Mouse (Mus musculus): Measurements from ENCODE around the gene Arl16.
"Not testable (repeated sequence)": the region's sequence is repeated elsewhere in the genome, so short reads cannot be mapped to it uniquely, and the experiment has no call there.

Gene Arl16

DNA sequence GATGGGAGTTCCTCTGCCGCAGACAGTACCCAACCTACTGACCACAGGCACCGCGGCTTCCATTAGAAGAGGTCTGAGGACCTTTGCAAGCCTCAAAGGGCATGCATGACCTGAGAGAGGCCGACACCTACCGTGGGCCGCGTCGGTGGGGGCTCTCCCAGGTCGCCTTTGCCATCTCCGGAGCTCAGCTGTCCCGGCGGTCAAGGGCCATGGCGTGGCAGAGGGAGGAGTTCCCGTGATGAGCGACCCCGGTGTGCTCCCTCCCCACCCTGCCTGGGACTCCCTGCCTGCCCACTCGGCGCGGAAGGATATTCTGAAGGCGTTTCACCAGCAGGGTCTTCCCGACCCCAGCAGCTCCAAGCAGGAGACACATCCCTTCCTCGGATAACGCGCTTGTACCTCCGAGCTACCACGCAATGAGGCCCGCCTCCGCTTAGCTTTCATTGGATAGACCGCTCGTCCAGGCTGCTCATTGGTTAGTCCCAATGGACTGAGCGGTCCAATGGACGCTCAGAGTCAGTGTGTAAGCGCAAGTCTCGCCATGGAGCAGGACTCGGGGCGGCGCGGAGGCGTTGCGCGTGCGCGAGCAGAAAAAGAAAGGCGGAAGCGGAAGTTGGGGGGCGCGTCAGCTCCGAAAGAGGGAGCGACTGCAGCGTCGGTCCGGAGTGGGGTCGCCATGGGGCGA lies at the start of gene Arl16:
TSS of gene Arl16 (minus strand) at position 557 of the 685 bp plus-strand sequence.
- peak; percentile 96 for DNase-seq

DNA sequence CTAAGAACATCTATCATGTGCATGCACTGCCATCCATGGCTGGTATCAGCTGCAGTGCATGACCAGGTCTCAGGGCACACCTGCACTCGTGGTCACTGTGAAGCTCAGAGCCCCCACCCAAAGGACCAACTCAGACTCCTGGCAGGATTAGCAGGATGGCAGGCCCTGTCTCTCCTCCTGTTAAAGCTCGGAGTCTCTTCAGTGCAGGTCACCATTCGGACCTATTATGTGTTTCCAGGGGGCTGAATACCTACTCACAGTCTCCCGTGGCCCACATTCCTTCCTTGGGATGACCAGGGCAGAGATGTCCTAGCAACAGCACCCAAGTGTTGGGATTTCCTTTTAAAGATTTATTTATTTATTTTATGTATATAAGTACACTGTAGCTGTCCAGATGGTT lies 49.7 kb upstream of the Arl16 start:
- no peak for DNase-seq

DNA sequence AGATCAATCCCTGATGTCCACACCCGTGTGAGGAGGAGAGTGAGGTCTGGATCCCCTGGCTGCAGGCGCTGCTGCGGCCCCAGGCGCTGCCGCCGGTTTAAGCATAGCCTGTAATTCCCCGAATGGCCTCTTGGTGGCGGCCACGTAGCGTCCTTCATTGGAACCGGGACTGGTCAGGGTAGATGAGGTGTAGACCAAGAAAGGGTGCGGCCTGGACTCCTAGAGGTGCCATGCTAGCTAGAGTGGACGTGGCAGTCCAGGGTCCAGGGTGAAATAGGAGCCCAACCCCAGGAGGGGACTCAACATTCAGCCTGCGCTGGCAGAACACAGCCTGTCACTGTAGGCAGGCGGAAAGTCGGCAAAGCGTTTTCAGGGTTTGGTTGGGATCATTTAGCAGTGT lies 48.2 kb upstream of the Arl16 start:
- DNase-seq, result peak; percentile 93

DNA sequence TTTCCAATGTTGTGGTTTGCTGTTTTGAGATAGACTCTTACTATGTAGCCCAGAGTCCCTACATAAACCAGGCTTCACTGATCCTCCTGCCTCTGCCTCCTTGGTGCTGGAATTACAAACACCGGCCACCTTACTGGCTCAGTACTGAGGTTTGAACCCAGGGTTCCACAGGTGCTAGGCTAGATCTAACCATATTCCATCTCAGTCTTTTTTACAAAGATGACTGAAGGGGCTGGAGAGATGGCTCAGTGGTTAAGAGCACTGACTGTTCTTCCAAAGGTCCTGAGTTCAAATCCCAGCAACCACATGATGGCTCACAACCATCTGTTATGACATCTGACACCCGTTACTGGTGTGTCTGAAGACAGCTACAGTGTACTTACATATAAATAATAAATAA lies 46.9 kb upstream of the Arl16 start:
- not testable (repeated sequence) for DNase-seq

DNA sequence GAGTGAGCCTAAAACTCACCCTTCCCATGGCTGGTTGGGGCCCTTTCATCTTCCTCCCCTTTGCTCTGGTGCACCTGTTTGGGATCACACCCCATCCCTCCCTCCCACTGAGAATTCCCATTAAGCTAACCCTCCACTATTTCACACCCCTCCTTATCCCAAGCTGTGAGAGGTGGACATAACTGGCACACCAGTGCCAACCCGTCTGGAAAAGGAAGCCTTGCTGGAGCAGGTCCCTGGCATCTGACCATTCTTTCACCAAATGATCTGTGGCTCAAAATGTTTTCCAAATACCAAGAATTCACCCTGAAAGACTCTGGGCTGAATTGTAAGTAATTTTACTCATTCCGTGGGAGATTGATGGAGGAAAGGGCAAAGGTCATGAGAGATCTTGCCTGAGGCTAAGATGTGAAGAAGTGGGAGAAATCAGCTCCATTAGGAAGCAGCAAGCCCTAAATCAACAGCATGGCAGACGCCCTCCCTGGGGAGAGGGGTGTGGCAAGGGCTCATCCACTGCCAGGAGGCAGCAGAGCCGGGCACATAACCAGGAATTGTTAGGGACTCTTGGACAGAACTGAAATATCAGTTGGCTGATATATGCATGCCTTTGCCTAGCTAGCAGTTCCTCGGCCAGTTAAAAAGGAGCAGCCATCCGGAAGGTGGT lies 45.5 kb upstream of the Arl16 start:
- no peak for DNase-seq

DNA sequence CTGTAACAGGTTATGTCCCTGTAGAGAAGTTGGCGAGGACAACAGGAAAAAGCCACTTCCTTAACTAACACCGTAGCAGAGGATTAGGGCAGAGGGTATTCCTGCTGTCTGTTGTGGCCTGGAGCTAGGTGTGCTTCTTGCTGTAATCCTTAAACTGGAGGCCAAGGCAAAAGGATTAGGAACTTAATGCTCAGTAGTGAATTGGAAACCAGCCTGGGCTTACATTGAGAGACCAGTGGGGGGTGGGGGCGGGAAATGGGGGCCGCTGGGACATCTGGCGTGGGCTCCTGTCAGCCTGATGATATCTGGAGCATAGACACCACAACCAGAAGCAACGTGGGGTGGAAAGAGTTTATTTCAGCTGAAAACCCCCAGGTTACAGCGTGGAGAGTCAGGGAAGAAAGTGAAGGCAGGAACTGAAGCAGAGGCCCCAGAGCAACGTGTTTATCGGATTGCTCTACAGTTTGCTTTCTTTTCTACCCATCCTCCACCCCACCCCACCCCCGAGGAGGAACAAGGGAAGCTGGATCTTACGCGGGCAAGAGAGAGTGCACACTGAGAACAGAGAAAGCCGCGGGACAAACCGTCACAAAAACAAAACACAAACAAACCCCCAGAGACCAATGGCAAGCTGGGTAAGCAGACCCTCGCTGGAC lies 43.1 kb upstream of the Arl16 start:
- no peak for DNase-seq

DNA sequence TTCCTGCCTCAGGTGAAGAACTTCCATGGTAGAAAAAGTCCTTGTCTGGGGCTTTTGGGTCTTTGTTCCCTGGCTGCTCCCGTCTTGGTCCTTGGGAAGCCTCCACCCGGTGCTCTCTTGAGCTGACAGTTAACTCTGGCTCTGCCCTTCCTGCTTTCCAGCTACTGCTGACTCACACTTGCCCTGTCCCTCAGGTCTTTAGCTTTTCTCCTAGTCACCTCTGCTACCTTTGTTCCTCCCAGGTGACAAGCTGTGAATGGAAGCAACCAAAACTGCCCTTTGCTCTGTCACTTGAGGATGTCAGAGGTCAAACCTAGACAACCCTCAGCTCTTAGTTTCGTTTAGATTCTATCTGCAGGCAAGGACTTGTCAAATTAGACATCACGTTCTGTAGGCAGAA lies 42.5 kb upstream of the Arl16 start:
- no peak for DNase-seq

DNA sequence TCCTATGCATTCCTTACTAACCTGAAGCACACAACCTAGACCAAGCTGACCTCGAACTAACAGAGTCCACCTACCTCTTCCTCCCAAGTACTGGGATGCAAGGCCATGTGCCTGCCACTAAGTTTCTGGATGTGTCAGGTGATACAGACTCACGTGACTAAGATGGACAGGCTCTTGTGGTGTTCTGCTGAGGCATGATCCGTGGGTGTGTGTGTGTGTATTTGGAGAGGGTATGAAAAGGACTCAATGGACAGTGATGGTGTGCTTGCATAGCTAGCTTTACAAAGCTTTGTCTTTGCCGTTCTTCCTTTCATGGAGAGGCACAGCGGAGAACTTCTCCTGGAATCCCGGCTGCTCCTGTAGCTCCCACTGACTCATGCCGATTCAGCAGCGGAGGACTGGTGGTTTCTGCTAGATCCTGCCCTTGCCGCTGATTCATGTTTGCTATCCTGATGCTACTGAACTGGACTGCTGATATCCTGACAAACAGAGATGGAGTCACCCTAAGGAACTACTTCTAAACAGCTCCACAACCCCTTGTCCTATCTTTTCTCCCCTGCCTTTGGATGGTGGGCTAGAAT lies 41.0 kb upstream of the Arl16 start:
- DNase-seq, result no peak

DNA sequence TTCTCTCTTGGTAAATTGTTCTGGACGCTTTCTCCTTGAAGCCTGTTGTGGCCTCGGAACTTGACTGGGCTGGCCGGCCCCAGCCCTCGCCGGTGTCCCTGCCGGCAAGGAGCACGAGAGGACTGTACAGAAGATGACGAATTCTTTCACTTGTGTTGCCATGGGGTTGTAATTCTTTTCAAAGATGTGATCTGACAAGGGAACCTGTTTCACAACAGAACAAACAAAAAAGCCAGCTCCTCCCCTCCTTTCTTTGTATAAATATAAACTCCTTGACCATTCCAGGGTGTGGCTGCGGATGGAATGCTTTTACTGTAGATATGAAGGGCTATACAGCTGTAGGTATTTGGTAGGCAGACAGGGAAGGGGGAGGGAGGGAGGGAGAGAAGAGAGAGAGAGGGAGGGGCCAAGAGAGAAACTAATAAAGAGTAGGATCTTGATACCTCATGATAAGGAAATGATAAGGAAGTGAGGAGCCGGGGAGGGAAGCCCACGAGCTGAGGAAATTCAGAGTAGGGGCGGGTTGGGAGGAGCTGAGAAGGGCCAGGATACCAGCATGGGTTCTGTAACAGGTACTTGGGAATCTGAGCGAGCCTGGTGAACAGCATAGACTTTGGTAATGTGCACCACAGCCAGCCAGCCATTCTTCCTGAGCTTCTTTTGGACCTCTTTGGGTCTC lies 40.3 kb upstream of the Arl16 start:
- DNase-seq, result no peak

DNA sequence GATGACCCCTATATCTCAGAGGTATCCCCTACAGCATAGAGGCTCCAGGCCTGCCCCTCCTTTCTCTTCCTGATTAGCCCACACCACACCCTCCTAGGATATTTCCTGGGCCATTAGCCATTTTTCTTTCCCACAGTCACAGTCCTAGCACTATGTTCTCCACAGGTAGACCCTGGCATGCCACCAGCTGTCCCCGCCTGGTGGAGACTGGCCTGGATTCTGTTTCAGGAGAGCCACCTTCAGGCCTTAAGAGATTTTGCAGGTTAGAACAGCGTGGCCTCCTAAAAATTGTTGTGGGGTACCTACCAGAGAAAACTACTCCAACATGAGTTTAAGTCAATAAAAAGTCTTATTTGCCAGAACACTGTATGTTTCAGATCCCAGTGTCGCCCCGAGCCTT lies 39.5 kb upstream of the Arl16 start:
- peak; percentile 73 for DNase-seq

DNA sequence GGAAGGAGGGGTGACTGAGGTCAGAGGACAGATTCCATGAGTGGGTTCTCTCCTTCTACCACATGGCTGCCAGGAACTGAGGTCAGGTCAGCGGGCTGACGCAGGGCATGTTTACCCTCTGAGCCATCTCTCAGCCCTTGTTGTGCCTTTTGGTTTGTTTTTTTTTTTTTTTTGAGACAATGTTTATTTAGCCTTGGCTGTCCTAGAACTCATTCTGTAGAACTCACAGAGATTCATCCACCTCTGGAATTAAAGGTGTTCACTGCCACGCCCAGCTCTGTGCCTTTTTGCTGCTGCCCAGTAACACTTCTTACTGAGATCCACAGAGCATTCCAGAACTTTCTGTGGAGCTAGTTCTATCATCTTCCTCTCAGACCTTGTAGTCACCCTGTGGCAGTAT lies 38.3 kb upstream of the Arl16 start:
- DNase-seq, result no peak

DNA sequence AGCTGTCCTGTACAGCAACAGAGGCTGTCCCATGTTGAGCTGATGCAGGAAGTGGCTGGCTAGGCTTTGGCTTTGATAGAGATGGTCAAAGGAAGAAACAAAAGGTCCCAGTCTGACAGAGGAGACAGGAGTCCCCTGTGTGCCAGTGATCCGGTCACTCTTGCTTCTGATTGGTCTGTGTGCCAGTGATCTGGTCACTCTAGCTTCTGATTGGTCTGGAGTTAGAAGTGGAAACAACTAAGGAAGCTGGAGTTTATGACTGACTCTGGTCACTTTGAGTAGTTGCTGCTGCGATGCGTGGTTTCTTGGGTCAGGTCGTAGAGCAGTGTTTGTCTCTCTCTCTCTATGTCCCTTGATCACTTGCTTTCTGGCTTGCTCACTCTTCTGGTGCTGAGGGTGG lies 34.3 kb upstream of the Arl16 start:
- DNase-seq, result no peak

DNA sequence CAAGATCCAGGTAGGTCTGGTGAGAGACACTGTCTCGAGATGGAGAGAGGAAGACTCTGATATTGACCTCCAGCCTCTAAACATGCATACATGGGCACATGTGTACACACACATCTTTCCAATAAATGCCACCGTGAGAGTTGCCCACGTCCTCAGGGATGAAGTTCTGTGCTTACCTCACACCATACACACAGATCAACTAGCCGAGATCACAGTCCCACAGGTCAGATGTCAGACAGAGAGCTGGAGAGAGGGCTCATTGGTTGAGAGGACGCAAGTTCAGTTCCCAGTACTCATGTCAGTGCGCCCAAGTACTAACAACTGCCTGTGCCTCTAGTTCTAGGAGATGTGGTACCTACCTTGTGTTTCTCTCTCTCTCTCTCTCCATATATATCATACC lies 33.6 kb upstream of the Arl16 start:
- DNase-seq, result peak; percentile 59

DNA sequence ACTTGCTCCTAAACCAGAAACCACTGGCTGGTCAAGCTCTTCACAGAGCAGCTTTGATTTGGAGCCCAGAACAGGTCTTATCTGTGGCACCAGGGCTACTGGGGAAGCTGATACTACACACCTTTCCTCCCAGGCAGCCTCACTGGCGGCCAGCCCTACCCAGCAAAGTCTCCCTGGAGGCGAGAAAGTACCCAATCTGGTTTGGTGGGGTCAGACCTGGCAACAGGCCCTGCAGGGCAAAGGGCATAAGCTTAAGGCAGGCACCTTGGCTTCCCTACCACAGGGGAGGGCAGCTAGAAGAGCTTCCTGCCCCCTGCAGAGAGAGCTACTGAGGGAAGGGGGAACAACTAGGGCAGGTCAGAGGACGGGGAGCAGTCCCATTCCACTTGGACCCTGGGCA lies 33.0 kb upstream of the Arl16 start:
- peak; percentile 96 for DNase-seq

DNA sequence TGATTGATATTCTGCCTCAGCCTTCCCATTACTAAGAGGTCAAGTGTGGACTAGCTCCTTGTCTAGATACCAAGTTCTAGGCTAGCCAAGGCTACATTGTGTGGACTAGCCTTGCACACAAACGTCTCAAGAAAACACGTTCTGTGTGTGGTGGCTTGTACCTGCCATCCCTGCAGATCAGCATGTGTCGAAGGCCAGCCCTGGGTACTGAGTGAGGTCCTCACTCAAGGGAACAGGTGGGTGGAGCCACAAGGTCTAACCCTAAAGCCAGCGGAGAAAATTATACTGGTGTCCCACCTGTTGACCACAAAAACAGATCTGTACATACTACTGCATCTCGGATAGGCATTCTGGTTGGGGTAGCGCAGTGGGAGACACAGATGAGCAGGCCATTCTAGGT lies 32.5 kb upstream of the Arl16 start:
- DNase-seq, result no peak

DNA sequence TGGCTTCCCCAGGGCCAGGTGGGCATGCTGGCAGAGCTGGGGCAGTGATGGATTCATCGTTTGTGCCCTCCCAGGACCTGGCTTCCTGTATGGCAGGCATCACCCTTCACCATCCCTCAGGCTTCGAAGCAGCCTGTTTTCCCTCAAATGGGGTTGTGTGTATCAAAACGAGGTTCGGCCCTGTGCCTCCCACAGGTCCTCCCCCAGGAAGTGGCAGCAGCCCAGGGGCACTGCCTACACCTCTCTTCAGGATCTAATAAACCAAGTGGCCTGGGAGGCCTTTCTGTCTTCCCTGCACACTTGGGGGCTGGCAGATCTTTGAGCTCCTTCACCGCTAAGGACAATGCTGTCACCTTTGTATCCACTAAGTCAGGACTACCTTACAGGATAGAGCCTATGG lies 31.5 kb upstream of the Arl16 start:
- DNase-seq, result no peak

DNA sequence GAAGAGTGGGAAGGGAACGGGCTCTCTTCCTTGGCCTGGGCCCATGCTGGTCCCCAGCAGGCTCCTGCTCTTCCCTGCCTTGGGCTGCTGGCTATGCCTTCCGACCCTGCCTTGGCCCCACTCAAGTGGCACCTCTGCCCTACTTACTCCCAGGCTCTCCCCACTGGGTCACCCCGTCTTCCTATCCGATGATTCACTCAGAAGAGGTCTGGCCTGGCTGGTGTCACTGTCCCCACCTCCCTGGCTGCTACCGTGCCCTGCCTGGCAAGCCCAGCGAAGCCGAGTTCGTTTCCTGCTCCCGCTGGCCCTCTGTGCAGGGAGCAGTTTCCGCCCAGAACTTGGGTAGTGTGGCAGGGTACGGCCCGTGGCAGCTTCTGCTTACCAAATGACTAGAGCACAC lies 30.8 kb upstream of the Arl16 start:
- DNase-seq, result no peak

DNA sequence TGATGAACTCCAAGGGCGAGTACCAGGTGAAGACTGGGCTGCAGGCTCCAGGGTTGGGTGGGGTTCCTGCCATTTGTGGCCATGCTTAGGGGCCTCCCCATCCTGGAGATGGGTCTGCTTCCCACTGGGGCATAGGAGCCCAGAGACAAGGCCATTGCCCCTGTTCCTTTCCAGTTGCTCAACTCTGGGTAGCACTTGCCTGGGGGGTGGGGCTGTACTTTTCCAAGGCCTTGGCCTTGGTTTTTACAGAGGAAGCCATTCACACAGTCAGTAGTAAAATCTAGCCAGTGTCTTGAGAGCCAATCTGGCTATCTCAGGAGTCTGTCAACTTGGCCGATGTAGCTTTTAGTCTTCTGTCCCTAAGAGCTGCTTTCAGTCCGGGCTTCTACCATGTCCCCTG lies 30.0 kb upstream of the Arl16 start:
- DNase-seq, result no peak

DNA sequence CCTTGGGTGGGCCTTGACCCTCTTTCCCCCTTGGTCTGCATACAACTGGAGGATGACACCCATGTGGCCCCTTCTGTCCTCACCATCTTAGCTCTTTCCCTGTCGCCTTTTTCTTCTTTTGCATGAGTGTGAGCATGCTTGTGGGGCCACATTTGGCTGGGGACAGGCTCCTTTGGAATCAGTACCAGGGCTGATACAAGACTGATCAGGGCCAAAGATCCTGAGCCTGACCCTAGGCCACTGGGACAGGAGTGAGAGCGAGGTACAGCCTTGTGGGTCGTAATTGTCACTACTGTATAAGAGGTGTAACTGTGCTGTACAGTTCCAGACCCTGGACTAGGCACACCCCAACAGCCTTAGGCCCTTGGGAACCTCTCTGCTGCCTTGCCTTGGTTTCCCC lies 26.5 kb upstream of the Arl16 start:
- no peak for DNase-seq

DNA sequence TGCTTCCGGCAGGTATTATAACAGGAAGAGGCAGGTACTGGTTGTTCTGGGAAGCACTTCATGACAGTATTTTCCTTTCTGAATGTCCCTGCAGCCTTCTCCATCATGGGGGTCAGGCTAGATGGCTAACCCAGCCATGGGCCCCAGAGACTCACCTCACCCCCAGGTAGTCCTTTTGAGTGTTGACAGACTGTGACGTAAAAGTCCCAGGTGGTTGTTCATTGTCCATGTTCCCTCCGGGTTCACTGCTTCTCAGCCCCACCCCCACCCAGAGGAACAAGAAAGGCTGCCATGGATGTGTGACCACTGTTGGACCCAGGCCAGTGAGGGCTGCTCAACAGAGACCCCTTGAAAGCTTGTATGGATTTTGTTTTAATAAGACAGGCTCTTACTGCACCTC lies 25.9 kb upstream of the Arl16 start:
- peak; percentile 62 for DNase-seq

DNA sequence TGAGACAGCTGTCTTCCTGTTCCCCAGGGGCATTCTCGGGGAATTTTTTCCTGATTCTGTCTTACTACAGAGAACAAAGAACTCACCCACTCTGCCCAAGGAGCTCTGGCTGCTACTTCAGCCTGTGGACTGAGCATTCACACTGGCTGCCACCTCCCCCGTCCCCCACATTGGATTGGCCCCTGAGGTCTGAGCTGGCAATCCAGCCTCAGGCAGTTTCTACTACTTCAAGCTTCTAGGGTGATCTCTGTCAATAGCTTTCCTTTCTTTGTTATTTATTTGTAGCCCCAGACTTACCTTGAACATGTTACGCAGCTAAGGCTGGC lies 25.4 kb upstream of the Arl16 start:
- no peak for DNase-seq

DNA sequence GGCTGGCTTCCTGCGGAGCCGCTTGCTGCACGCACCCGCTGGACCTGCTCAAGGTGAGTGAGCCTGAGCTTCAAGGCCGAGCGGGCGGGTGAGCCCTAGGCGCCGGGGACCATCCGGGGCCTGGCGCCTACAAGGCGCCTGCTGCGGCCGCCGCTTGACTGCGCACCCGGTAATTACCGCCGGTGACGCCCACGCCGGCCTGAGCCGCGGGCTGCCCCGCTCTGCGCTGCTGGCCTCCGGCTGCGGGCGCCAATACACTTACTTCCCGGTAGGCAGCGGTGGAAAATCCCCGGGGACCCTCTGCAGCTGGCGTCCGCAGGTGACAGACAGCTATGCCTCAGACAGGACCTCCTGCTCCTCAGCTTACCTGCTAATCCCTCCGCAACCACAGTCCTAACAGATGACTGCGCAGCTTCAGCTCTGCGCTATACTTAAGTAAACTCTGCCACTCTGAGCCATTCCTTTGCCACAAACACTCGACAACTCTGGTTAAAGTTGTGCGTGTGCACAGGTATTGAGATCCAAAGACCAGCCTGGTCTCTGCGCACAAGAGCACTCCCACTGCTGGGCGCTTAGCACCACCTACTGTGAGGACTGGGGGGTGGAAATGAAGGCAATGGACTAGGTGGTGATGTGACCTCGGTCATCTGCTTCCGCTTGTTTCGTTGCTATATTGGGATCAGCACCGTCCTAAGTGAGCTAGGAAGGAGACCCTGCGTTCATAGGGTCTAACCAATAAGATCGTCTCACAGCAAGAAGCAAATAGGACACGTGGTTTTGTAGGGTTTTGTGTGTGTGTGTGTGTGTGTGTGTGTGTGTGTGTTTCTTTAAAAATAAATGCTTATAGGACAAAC lies 24.8 kb upstream of the Arl16 start:
- DNase-seq, result peak; percentile 79

All from kidney, adult 9 months (tissue).